Mouse (Mus musculus) R1 (cell line): ENCODE measurements around the gene Psip1.
"Not testable (repeated sequence)": the region's sequence is repeated elsewhere in the genome, so short reads cannot be mapped to it uniquely, and the experiment has no call there.

Source experiments
- DNase-seq: peaks from one replicate; pipeline ENCODE4 v3.0.0-alpha.2; 2018; ENCODE audit warnings: low read depth, low spot score

Gene Psip1

DNA sequence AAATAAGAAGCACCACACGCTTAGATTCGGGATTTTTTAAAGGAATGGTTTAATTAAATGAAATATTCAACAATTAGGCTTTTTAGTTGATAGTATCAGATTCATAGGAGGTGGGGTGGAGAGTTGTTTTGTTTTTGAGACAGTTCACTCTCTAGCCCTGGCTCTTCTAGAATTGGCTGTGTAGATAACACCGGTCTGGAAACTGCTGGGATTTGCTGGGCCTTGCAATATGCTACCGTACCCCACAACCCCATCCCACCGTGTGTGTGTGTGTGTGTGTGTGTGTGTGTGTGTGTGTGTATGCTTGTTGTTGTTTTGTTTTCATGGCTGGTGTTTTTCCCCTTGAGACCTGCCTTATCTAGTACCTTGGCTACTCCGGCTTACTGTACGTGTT, 14.8 kb upstream of the Psip1 start:
- no peak for DNase-seq

DNA sequence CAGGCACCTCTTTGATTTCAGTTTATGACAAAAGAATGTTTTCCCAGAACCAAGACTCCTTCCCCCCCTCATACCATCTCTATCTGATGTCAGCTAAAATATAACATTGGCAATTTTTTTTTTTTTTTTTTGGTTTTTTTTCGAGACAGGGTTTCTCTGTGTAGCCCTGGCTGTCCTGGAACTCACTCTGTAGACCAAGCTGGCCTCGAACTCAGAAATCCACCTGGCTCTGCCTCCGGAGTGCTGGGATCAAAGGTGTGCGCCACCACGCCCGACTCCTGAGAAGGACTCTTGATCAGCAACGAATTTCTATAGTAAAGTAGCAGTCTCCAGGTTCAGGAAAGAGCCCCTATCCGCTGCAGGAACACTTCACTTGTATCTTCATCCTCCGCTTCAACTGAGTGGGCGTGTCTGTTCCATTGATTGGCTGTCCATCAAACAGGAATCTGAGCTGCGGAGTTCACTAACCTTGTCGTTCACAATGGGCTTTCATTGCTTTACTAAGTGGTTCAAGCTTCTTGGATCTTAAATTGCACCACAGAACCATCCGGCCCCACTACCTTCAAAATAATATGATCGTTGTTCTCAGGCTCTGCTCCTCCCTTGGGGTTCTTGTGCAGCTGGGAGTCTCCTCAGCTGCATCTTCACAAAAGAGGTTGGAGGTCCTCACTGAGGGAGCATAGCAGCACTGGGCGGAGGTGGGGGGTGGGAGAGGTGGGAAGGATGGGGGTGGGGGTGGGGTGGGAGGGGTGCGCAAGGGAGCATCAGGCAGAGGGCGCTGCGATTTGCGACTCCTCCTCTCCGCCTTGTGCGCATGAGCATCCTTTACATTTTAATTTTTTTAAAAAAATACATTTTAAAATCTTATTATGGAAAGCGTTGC, 14.1 kb upstream of the Psip1 start:
- peak; percentile 92 for DNase-seq

- not testable (repeated sequence) for DNase-seq
Observed at GRCm38 (mm10) chr4:83497013-83497412, 10.8 kb upstream of the Psip1 start.

- DNase-seq, result no peak
Observed at GRCm38 (mm10) chr4:83493112-83493511, 6.9 kb upstream of the Psip1 start.

GRCm38 (mm10) chr4:83489121-83489520, 2.9 kb upstream of the Psip1 start:
- DNase-seq, result peak; percentile 68

DNA sequence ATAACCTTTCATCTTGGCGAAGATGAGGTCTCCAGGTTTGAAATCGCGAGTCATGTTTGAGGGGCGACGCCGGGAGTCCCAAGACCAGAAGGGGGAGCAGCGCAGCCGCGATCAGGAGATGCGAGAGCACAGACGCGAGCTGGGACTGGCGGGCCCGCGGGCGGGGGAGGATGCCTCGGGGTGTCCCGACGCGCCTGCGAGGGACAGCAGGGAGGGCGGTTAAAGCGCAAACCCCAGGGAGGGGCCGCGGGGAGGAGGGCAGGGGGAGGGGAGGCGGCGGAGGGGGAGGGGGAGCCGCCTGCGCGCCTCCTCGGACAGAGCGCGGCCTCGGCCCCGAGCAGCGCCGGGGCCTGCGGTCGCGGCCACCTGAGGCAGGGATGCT, 533 bp downstream of the Psip1 start:
- DNase-seq, result peak; percentile 95

DNA sequence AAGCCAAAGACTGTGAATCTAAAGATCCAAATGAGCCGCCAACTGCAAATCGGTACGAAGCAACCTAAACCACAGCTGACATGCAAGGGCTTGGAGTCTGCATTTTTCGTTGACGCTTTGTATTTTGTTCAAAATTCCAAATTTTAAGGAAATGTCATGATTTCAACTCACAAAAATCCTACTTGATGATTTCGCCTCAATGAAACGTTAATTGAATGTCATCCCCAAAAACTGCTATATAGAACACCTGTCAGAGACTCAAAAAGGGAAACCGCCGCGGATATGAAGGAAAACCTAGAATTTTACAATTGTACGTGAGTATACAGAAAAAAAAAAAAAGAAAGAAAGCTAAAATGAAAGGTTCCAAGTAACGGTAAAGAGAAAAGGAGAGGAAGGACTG, 1.0 kb downstream of the Psip1 start:
- no peak for DNase-seq

DNA sequence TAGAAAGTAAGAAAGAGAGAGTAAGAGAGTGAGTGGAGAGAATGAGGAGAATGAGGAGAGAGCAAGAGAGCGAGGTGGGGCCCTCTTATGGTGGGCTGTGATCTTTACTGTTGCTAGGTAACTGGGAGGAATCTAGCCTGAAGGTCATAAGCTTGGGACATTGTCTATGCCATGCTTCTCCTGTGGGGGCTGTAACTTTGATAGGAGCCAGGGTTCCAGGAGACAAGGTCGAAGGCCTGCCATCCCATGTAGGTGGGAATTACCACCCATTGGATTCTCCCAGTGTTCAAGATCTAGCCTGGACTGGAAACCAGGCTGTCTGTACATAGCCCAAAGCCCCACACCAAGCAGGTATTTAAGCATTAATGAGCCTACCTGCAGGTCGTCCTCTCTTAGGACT, 18.1 kb downstream of the Psip1 start:
- DNase-seq, result peak; percentile 79

DNA sequence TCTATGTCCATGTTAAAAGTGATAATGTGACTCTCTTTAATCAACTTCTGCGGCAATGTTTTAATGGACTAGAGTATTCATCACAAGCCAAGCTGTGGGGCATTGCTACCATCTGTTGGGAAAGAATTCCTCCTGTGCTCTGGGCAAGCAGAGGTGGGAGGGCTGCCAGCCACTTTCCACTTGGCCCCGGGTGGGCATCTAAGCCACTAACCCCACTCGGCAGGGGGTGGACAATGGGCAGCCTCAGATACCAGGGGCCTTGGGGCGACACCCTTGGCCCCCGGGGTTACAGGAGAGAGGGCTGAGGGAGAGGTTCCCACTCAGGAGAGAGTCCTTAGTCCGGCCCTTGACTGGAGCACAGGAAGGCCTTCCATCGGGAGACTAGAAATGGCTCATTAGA, 18.6 kb downstream of the Psip1 start:
- no peak for DNase-seq

DNA sequence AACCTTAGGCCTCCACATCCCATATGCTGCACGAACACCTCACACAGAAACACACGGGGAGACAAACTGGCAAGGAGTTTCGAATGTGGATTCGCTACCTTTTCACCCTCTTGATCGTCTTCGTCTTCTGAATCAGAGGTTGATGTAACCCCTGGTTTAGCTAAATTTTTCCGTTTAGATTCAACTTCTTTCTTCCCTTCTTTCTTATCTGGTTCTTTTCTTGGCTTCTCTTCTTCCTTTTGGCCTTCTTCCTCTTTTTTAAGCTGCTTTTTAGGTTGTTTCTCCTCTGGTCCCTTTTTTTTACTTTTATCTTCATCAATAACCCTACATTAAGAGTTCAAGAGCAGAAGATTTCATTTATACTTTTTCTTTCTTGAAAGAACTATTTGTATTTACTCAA, 21.4 kb downstream of the Psip1 start:
- no peak for DNase-seq

DNA sequence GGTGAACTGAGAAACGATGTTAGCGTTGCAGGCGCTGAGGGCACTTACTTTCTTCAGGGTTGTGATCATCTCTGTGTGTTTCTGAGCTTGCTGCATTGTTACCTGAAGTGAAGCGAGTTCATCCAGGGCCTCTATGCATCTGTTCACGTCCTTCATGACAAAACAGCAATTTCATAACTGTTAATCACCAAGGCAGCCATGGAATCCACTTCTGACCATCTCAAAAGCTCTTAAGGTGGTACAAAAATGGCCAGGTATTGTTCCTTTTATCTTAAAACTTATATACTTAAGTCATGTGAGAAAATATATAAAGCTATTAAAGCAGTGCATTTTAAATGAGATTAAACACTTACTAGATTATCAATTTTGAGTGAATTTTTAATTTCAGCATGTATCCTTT, 26.2 kb downstream of the Psip1 start:
- no peak for DNase-seq

- DNase-seq, result peak; percentile 92
Observed at GRCm38 (mm10) chr4:83450785-83451184, 35.5 kb downstream of the Psip1 start.

GRCm38 (mm10) chr4:83441050-83441449, 45.2 kb downstream of the Psip1 start:
- no peak for DNase-seq

- DNase-seq, result peak; percentile 94
Observed at GRCm38 (mm10) chr4:83439045-83439444, 47.2 kb downstream of the Psip1 start.

DNA sequence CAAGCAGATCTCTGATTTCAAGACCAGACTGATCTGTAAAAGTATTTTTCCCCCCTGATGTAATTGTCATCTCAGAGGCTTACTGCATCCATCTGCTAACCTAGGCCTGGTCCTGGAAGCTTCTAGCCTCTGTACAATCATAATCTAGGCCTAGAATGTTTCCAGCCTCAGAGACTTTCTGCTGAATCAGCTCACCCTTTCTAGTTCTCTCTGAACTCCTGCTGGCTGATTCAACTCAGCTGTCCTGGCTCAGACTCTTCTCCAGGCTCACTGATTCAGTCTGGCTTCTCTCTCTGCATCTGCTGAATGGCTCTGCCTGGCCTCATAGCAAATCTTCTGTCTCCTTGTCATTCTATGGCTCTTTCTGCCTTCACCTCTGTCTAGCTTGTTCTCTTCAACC, 48.1 kb downstream of the Psip1 start:
- peak; percentile 72 for DNase-seq

DNA sequence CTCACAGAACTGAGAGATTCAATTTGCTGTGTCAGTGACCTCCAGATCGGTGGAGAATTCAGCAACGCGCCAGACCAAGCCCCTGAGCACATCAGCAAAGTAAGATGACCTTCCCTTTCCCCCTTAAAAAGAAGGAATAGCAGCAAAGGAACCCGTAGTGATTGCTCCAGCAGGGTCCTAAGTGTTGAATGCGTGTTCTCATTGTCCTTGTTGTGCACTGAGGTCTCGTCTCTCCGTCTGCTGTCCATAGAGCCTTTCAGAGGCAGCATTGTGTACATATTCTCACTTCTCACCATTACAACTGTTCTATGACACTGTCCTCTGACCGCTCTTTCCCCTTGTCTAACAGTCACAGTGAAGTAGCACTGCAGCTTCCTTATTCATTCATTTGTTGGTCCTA, 49.9 kb downstream of the Psip1 start:
- peak; percentile 83 for DNase-seq

- peak; percentile 61 for DNase-seq
Observed at GRCm38 (mm10) chr4:83432901-83433300, 53.4 kb downstream of the Psip1 start.

GRCm38 (mm10) chr4:83431950-83432349, 54.3 kb downstream of the Psip1 start:
- no peak for DNase-seq

DNA sequence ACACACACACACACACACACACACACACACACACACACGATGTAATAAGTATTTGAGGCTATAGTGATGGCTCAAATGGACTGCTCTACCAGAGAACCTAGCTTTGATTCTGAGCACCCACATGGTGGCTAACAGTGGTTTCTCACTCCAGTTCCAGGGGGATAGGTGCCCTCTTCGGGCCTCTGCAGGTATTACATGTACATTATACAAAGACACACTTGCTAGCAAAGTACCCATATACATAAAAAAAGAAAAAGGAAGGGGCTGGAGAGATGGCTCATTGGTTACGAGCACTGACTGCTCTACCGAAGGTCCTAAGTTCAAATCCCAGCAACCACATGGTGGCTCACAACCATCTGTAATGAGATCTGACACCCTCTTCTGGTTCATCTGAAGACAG, 57.4 kb downstream of the Psip1 start:
- peak; percentile 94 for DNase-seq

DNA sequence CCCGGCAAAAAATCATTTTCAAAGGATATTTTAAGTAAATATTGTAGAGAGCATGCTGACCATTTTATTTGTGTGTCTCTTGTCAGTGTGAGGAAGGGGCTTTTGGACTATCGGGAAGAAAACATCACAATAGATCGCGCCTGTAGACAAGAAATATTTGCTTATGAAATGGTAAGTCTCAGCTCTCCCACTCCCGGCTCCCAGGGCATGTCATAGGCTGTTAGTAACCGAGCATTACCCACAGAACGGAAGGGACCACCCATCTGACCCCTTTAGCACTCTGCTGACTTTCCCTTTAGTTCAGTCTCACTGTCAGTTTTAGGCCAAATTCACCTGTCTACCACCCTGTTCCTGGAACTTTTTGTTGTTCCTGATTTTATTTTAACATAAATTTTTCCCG, 58.6 kb downstream of the Psip1 start:
- no peak for DNase-seq

DNA sequence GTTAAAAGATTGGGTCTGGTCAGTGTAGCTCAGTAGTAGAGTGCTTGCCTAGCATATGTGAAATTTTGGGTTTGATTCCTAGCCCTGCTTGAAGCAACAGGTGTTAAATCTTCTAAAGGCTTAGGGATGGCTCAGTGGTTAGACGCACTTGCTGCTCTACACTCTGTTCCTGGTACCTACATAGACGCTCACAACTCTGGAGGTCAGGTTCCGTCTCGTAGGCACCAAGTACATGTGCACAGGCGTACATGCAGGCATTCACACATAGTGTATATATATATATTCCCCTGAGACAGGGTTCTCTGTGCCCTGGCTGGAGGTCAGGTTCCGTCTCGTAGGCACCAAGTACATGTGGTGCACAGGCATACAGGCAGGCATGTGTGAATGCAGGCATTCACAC, 59.1 kb downstream of the Psip1 start:
- DNase-seq, result no peak

DNA sequence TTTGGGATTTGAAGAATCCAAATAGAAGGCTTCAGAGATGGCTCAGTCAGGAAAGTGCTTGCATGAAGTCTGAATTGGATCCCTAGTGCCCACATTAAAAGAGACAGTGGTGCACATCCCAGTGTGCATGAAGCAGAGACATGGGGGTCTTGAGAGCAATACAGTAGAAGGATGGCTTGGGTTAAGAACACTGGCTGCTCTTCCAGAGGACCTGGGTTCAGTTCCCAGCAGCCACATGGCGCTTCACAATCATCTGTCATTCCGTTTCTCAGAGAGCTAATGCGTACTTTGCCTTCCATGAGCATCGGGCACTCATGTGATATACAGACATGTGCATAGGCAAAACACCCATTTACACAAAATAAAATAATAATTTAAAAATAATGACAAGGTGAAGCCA, 61.1 kb downstream of the Psip1 start:
- DNase-seq, result no peak

GRCm38 (mm10) chr4:83423641-83424040, 62.6 kb downstream of the Psip1 start:
- DNase-seq, result no peak

- DNase-seq, result no peak
Observed at GRCm38 (mm10) chr4:83418781-83419180, 67.5 kb downstream of the Psip1 start.
